Mouse (Mus musculus): ENCODE results near the gene Mprip. TPM values are rescaled to one million over a fixed set of nuclear protein-coding genes. Genes with fewer than 3 reads are reported as not detected.

Gene Mprip
- polyA plus RNA-seq (2015; fragmentation: Illumina TruSeq; extraction: RNeasy Lipid Tissue Mini Kit (QIAGEN cat#74804); ENCODE audit: insufficient read depth, low read depth, low replicate concordance), result 66.3 TPM

DNA sequence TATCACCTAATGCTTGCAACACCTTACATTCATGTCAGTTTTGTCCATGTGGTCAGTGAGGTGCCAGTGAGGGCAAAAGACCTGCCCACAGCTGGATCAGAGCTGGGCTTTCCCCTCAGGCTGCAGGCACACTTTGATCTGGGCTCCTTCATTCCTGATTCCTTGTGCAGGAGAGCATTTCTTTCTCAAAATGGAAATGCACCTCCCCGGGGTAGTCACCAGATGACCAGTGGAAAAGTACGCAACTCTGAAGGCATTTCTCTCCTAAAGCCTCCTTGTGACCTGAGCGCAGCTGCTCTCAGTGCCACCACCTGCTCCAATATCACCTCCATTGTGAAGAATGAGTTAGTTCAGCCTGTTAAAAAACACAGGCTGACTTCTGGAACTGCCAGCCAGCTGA lies at the start of gene Mprip:
TSS of gene Mprip (plus strand) at position 301 of the 400 bp plus-strand sequence.

DNA sequence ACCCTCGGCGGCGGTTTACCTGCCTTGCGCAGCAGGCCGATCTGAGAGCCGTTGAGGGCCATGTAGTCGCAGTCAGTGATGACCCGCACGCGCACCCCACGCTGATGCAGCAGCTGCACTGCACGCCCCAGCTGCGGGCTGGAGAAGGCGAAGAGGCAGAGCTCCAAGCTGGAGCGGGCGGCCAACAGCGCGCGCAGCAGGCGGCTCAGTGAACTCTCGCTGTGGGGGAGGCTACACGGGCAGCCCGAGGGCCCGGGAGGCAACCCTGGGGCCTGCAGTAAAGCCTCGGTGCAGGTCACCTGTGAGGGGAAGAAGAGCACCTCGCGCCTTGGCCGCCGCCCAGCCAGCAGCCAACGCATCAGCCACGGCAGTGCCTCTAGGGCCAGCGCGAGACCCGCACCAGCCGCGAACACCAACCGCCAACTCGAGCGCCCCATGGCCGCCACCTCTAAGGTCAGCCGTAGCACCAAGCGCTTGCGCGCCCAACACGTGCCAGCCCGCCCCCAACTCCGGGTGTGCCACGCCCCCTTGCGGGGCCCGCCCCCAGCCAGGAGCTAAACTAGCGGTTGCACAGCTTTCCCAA lies 126.2 kb downstream of the Mprip start, which contains the start of gene Pld6:
TSS of gene Pld6 (minus strand) at position 447 of the 583 bp plus-strand sequence.

DNA sequence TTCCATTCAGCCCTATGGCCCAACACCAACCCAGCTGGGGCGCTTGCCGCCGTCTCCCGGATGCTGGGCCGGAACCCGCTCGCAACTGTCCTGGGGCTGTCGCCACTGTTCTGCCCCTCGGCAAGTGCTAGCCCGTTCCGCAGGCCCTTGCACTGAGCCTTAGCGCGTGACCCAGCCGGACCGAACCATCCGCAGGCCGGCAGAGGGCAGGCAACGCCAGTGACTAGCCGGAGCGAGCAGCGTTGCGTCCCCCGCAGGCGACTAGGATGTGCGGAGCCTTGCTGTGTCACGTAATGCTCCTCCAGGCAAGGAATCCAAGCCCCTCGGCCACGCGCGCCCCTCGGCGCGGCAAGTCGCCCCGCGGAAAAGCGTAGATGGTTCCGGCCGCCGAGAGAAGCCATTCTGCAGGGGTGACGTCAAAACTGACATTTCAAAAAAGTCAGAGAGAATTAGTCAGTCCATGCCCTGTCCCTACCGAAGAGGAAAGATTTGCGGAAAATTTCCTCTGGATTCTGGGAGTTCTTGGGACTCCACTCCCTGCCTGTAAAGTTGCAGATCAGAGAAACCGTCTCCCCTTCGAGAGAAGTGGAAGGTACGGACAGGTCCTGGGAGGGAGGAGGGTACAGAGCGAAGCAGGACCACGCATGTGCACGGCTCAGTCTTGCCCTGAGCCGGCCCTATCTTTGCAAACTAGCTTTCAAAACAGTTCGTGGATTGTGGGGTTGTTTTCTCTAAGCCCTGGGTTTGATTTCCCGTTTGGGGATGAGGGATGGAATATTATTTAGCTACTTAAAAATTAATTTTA lies 148.8 kb downstream of the Mprip start, which contains the start of gene Flcn:
TSS of gene Flcn (minus strand) at position 347 of the 805 bp plus-strand sequence.

Other genes with a start within 250 kb of the Mprip start
- gene Jmjd4, start 211.3 kb upstream of the Mprip start, polyA plus RNA-seq (2015; fragmentation: Illumina TruSeq; extraction: RNeasy Lipid Tissue Mini Kit (QIAGEN cat#74804); ENCODE audit: insufficient read depth, low read depth, low replicate concordance), result 2.0 TPM
- 9.4 TPM for gene Snap47, start 210.1 kb upstream of the Mprip start, polyA plus RNA-seq (2015; fragmentation: Illumina TruSeq; extraction: RNeasy Lipid Tissue Mini Kit (QIAGEN cat#74804); ENCODE audit: insufficient read depth, low read depth, low replicate concordance)
- gene Zfp867, start 188.8 kb upstream of the Mprip start, polyA plus RNA-seq (2015; fragmentation: Illumina TruSeq; extraction: RNeasy Lipid Tissue Mini Kit (QIAGEN cat#74804); ENCODE audit: insufficient read depth, low read depth, low replicate concordance), result 1.4 TPM
- 2.8 TPM for gene Zkscan17, start 134.6 kb upstream of the Mprip start, polyA plus RNA-seq (2015; fragmentation: Illumina TruSeq; extraction: RNeasy Lipid Tissue Mini Kit (QIAGEN cat#74804); ENCODE audit: insufficient read depth, low read depth, low replicate concordance)
- not detected for gene Nlrp3, start 119.7 kb upstream of the Mprip start, polyA plus RNA-seq (2015; fragmentation: Illumina TruSeq; extraction: RNeasy Lipid Tissue Mini Kit (QIAGEN cat#74804); ENCODE audit: insufficient read depth, low read depth, low replicate concordance)
- not detected for gene Olfr222, start 85.1 kb upstream of the Mprip start, polyA plus RNA-seq (2015; fragmentation: Illumina TruSeq; extraction: RNeasy Lipid Tissue Mini Kit (QIAGEN cat#74804); ENCODE audit: insufficient read depth, low read depth, low replicate concordance)
- not detected for gene Olfr223, start 68.0 kb upstream of the Mprip start, polyA plus RNA-seq (2015; fragmentation: Illumina TruSeq; extraction: RNeasy Lipid Tissue Mini Kit (QIAGEN cat#74804); ENCODE audit: insufficient read depth, low read depth, low replicate concordance)
- not detected for gene Pld6, start 126.3 kb downstream of the Mprip start, polyA plus RNA-seq (2015; fragmentation: Illumina TruSeq; extraction: RNeasy Lipid Tissue Mini Kit (QIAGEN cat#74804); ENCODE audit: insufficient read depth, low read depth, low replicate concordance)
- 16.8 TPM for gene Flcn, start 148.7 kb downstream of the Mprip start, polyA plus RNA-seq (2015; fragmentation: Illumina TruSeq; extraction: RNeasy Lipid Tissue Mini Kit (QIAGEN cat#74804); ENCODE audit: insufficient read depth, low read depth, low replicate concordance)
- gene Nt5m, start 178.1 kb downstream of the Mprip start, polyA plus RNA-seq (2015; fragmentation: Illumina TruSeq; extraction: RNeasy Lipid Tissue Mini Kit (QIAGEN cat#74804); ENCODE audit: insufficient read depth, low read depth, low replicate concordance), result 7.4 TPM
- gene Cops3, start 178.5 kb downstream of the Mprip start, polyA plus RNA-seq (2015; fragmentation: Illumina TruSeq; extraction: RNeasy Lipid Tissue Mini Kit (QIAGEN cat#74804); ENCODE audit: insufficient read depth, low read depth, low replicate concordance), result 30.3 TPM